Mouse (Mus musculus) CH12.LX (cell line): ENCODE data around the gene Gm4881. TPM values are rescaled to one million over a fixed set of nuclear protein-coding genes. Genes with fewer than 3 reads are reported as not detected.

Experiments
- DNase-seq: peaks from one replicate; pipeline ENCODE4 v3.0.0-alpha.2; 2013; ENCODE audit errors: extremely low read depth
- H3K27ac ChIP-seq: 2 replicates; pipeline ENCODE4 v1.5.1; 2012; ENCODE audit warnings: low read depth, mild to moderate bottlenecking, control low read depth, moderate library complexity; ENCODE audit not compliant: insufficient read depth
- H3K27me3 ChIP-seq: replicated peaks from 2 replicates; pipeline ENCODE3; 2012; ENCODE audit warnings: inconsistent platforms
- H3K36me3 ChIP-seq, 2 experiments: replicated peaks in 1 of 2; 2 replicates each; pipeline versions ENCODE3 to v1.6.1; 2012; ENCODE audit warnings: inconsistent platforms in 1 of 2, low read length in 1 of 2, mild to moderate bottlenecking in 1 of 2, mixed read lengths in 1 of 2, moderate library complexity in 1 of 2; ENCODE audit not compliant: control insufficient read depth in 1 of 2, insufficient read depth in 1 of 2
- H3K4me1 ChIP-seq, 2 experiments: 2 replicates each; pipeline ENCODE4 v1.6.1; 2012; ENCODE audit warnings: inconsistent platforms in 1 of 2, moderate library complexity in 1 of 2; ENCODE audit not compliant: insufficient read depth in 2 of 2, control insufficient read depth in 1 of 2
- H3K4me2 ChIP-seq: 2 replicates; pipeline ENCODE4 v1.6.1; 2012; ENCODE audit warnings: low read depth, mild to moderate bottlenecking, control low read depth; ENCODE audit not compliant: poor library complexity, insufficient read depth, severe bottlenecking
- H3K4me3 ChIP-seq, 3 experiments: fragments of 150-350 bp in 1 of 3; sonication (generic) in 1 of 3; replicated peaks in 1 of 3; 2 replicates each; pipeline versions ENCODE3 to v1.5.1; 2011 to 2012; ENCODE audit warnings: low read depth in 2 of 3, low read length in 2 of 3, mild to moderate bottlenecking in 2 of 3, moderate library complexity in 2 of 3, control low read depth in 1 of 3, improper control_type of control experiment in 1 of 3, inconsistent platforms in 1 of 3, mixed read lengths in 1 of 3; ENCODE audit not compliant: poor library complexity in 1 of 3
- H3K79me2 ChIP-seq: replicated peaks from 2 replicates; pipeline ENCODE4 v1.6.1; 2012; ENCODE audit warnings: mild to moderate bottlenecking, moderate library complexity; ENCODE audit not compliant: control insufficient read depth, poor library complexity, insufficient read depth, severe bottlenecking; ENCODE audit errors: extremely low read depth
- H3K9ac ChIP-seq: 2 replicates; pipeline ENCODE4 v1.6.1; 2012; ENCODE audit warnings: low read depth, mild to moderate bottlenecking, control low read depth, moderate library complexity; ENCODE audit not compliant: insufficient read depth
- H3K9me3 ChIP-seq: replicated peaks from 2 replicates; pipeline ENCODE3; 2012; ENCODE audit warnings: low read length, inconsistent platforms, mixed read lengths
- BHLHE40 ChIP-seq: IDR thresholded peaks from 2 replicates; pipeline ENCODE4 v1.6.1; 2011; ENCODE audit warnings: mild to moderate bottlenecking, low read depth, low read length, improper control_type of control experiment
- CHD1 ChIP-seq: IDR thresholded peaks from 2 replicates; pipeline ENCODE4 v1.6.1; 2012; ENCODE audit warnings: low read depth, low read length, improper control_type of control experiment, inconsistent platforms
- CHD2 ChIP-seq: IDR thresholded peaks from 2 replicates; pipeline ENCODE4 v1.6.1; 2011; ENCODE audit warnings: low read length, improper control_type of control experiment
- CTCF ChIP-seq, 2 experiments: IDR thresholded peaks in 1 of 2; conservative IDR thresholded peaks in 1 of 2; 2 replicates each; pipeline ENCODE4 v1.5.1; 2011 to 2012; ENCODE audit warnings: low read depth in 2 of 2, low read length in 2 of 2, improper control_type of control experiment in 1 of 2, inconsistent platforms in 1 of 2, mild to moderate bottlenecking in 1 of 2, moderate library complexity in 1 of 2
- E2F4 ChIP-seq: IDR thresholded peaks from 2 replicates; pipeline ENCODE4 v1.6.1; 2011; ENCODE audit warnings: low read depth, low read length, improper control_type of control experiment; ENCODE audit not compliant: insufficient replicate concordance
- ELF1 ChIP-seq: IDR thresholded peaks from 2 replicates; pipeline ENCODE4 v1.6.1; 2014; ENCODE audit warnings: low read depth, mild to moderate bottlenecking, inconsistent platforms, low read length, improper control_type of control experiment
- EP300 ChIP-seq: IDR thresholded peaks from 2 replicates; pipeline ENCODE4 v1.6.1; 2011; ENCODE audit warnings: low read length, improper control_type of control experiment
- ETS1 ChIP-seq: conservative IDR thresholded peaks from 2 replicates; pipeline ENCODE4 v1.6.1; 2012; ENCODE audit warnings: low read depth, mild to moderate bottlenecking, inconsistent platforms, low read length, improper control_type of control experiment, moderate library complexity
- GABPA ChIP-seq: IDR thresholded peaks from 2 replicates; pipeline ENCODE4 v1.6.1; 2012; ENCODE audit warnings: low read depth, low read length, improper control_type of control experiment, inconsistent platforms; ENCODE audit not compliant: insufficient replicate concordance
- HCFC1 ChIP-seq: IDR thresholded peaks from 2 replicates; pipeline ENCODE4 v1.6.1; 2012; ENCODE audit warnings: low read depth, mild to moderate bottlenecking, inconsistent platforms, low read length, improper control_type of control experiment
- IRF4 ChIP-seq: IDR thresholded peaks from 2 replicates; pipeline ENCODE4 v1.6.1; 2014; ENCODE audit warnings: low read depth, mild to moderate bottlenecking, inconsistent platforms, low read length, improper control_type of control experiment
- JUN ChIP-seq: IDR thresholded peaks from 2 replicates; pipeline ENCODE4 v1.6.1; 2011; ENCODE audit warnings: low read depth, mild to moderate bottlenecking, low read length, improper control_type of control experiment, moderate library complexity; ENCODE audit not compliant: insufficient read depth
- JUND ChIP-seq: conservative IDR thresholded peaks from 2 replicates; pipeline ENCODE4 v1.6.1; 2011; ENCODE audit warnings: low read depth, low read length, improper control_type of control experiment
- KAT2A ChIP-seq: IDR thresholded peaks from 2 replicates; pipeline ENCODE4 v1.6.1; 2012; ENCODE audit warnings: low read length, improper control_type of control experiment, inconsistent platforms; ENCODE audit not compliant: insufficient replicate concordance
- MAFK ChIP-seq: IDR thresholded peaks from 2 replicates; pipeline ENCODE4 v1.6.1; 2011; ENCODE audit warnings: low read length, improper control_type of control experiment; ENCODE audit not compliant: insufficient replicate concordance
- MAX ChIP-seq: IDR thresholded peaks from 2 replicates; pipeline ENCODE4 v1.6.1; 2011; ENCODE audit warnings: low read length, improper control_type of control experiment
- MAZ ChIP-seq: IDR thresholded peaks from 2 replicates; pipeline ENCODE4 v1.6.1; 2012; ENCODE audit warnings: low read depth, mild to moderate bottlenecking, inconsistent platforms, low read length, improper control_type of control experiment, moderate library complexity
- MEF2A ChIP-seq: IDR thresholded peaks from 2 replicates; pipeline ENCODE4 v1.6.1; 2014; ENCODE audit warnings: low read depth, mild to moderate bottlenecking, inconsistent platforms, low read length, improper control_type of control experiment, borderline replicate concordance
- MXI1 ChIP-seq: IDR thresholded peaks from 2 replicates; pipeline ENCODE4 v1.6.1; 2011; ENCODE audit warnings: mild to moderate bottlenecking, low read depth, low read length, improper control_type of control experiment
- MYC ChIP-seq: IDR thresholded peaks from 2 replicates; pipeline ENCODE4 v1.6.1; 2011; ENCODE audit warnings: low read depth, mild to moderate bottlenecking, improper control_type of control experiment, low read length
- NELFE ChIP-seq: IDR thresholded peaks from 2 replicates; pipeline ENCODE4 v1.6.1; 2011; ENCODE audit warnings: low read depth, low read length, improper control_type of control experiment
- NRF1 ChIP-seq: IDR thresholded peaks from 2 replicates; pipeline ENCODE4 v1.6.1; 2014; ENCODE audit warnings: low read depth, mild to moderate bottlenecking, inconsistent platforms, low read length, improper control_type of control experiment, moderate library complexity
- PAX5 ChIP-seq: IDR thresholded peaks from 2 replicates; pipeline ENCODE4 v1.6.1; 2012; ENCODE audit warnings: low read length, inconsistent platforms, mixed read lengths
- POLR2A ChIP-seq: IDR thresholded peaks from 2 replicates; pipeline ENCODE4 v1.6.1; 2011; ENCODE audit warnings: low read depth, mild to moderate bottlenecking, improper control_type of control experiment, low read length
- POLR2AphosphoS2 ChIP-seq: IDR thresholded peaks from 2 replicates; pipeline ENCODE4 v1.6.1; 2011; ENCODE audit warnings: low read depth, low read length, improper control_type of control experiment
- RAD21 ChIP-seq: IDR thresholded peaks from 2 replicates; pipeline ENCODE4 v1.6.1; 2011; ENCODE audit warnings: low read depth, mild to moderate bottlenecking, low read length, improper control_type of control experiment, moderate library complexity
- RCOR1 ChIP-seq: conservative IDR thresholded peaks from 2 replicates; pipeline ENCODE4 v1.6.1; 2012; ENCODE audit warnings: low read depth, mild to moderate bottlenecking, inconsistent platforms, low read length, improper control_type of control experiment
- SIN3A ChIP-seq: IDR thresholded peaks from 2 replicates; pipeline ENCODE4 v1.6.1; 2012; ENCODE audit warnings: low read length, improper control_type of control experiment, inconsistent platforms
- SMC3 ChIP-seq: IDR thresholded peaks from 2 replicates; pipeline ENCODE4 v1.6.1; 2011; ENCODE audit warnings: low read depth, low read length, improper control_type of control experiment
- TBP ChIP-seq: conservative IDR thresholded peaks from 2 replicates; pipeline ENCODE4 v1.6.1; 2011; ENCODE audit warnings: low read depth, low read length, improper control_type of control experiment
- TCF12 ChIP-seq: IDR thresholded peaks from 2 replicates; pipeline ENCODE4 v1.6.1; 2014; ENCODE audit warnings: low read depth, mild to moderate bottlenecking, inconsistent platforms, low read length, improper control_type of control experiment
- UBTF ChIP-seq: IDR thresholded peaks from 2 replicates; pipeline ENCODE4 v1.6.1; 2012; ENCODE audit warnings: low read depth, mild to moderate bottlenecking, inconsistent platforms, low read length, improper control_type of control experiment, moderate library complexity
- USF1 ChIP-seq: IDR thresholded peaks from 2 replicates; pipeline ENCODE4 v1.6.1; 2014; ENCODE audit warnings: low read depth, mild to moderate bottlenecking, inconsistent platforms, low read length, improper control_type of control experiment
- USF2 ChIP-seq: conservative IDR thresholded peaks from 2 replicates; pipeline ENCODE4 v1.6.1; 2011; ENCODE audit warnings: low read depth, low read length, improper control_type of control experiment
- ZC3H11A ChIP-seq: IDR thresholded peaks from 2 replicates; pipeline ENCODE4 v1.6.1; 2012; ENCODE audit warnings: low read depth, mild to moderate bottlenecking, inconsistent platforms, low read length, improper control_type of control experiment
- ZKSCAN1 ChIP-seq: IDR thresholded peaks from 2 replicates; pipeline ENCODE4 v1.6.1; 2012; ENCODE audit warnings: low read depth, inconsistent platforms, low read length, improper control_type of control experiment, borderline replicate concordance
- ZMIZ1 ChIP-seq: IDR thresholded peaks from 2 replicates; pipeline ENCODE4 v1.6.1; 2012; ENCODE audit warnings: low read depth, mild to moderate bottlenecking, inconsistent platforms, low read length, improper control_type of control experiment
- ZNF384 ChIP-seq: IDR thresholded peaks from 2 replicates; pipeline ENCODE4 v1.6.1; 2012; ENCODE audit warnings: low read depth, low read length, improper control_type of control experiment, inconsistent platforms
- dilution Hi-C: fragments of 300-500 bp; cut with MboI; formaldehyde crosslinking; loops from 2 replicates; pipeline ENCODE4 v1.14.3; 2020; ENCODE audit warnings: low sequenced_read_pairs; ENCODE audit not compliant: extremely low pct_unique_long_range_greater_than_20kb, extremely low pct_ligation_motif_present
- in situ Hi-C: fragments of 300-500 bp; cut with MboI; formaldehyde crosslinking; loops from 3 replicates; pipeline ENCODE4 v1.14.3; 2019; ENCODE audit warnings: low sequenced_read_pairs, low pct_ligation_motif_present, low pct_unique_long_range_greater_than_20kb, mixed read lengths
- polyA plus RNA-seq: library from polyadenylated mRNA; unstranded; fragments of >175 nt; gene quantifications from 2 replicates; pipeline ENCODE4 v1.2.1, GENCODE M21; 2012; ENCODE audit warnings: low read depth; ENCODE audit not compliant: insufficient read length
- total RNA-seq, 2 experiments: library from RNA; depleted of rRNA; stranded (reverse); fragments of 300-350 nt in 1 of 2; fragments of >200 nt in 1 of 2; gene quantifications; 2 replicates each; pipeline ENCODE4 v1.2.3; 2012 to 2014

Gene Gm4881
- total and polyA plus RNA-seq, 3 experiments = not detected

- H3K4me3 ChIP-seq = peak overlapping the region; percentile 99 to 100 (median 100)
- in situ Hi-C loops (loop anchor here (5.0 kb wide), 2 partner anchors 37 to 68 kb away; no protein-coding TSS in a partner anchor), dilution Hi-C loops (no loop called here)
- H3K36me3 ChIP-seq = peaks cover 43 to 50% of the 10 kb centered on the region in 2 experiments
- H3K4me1 ChIP-seq = peaks cover 0 to 27% of the 10 kb centered on the region in 2 experiments; a peak in 2 of 4 replicates
- no peak for DNase-seq
- H3K9me3 ChIP-seq = no peaks in the 10 kb centered on the region
- H3K9ac ChIP-seq = peak overlapping the region; percentile 100
- no peaks in the 10 kb centered on the region for H3K27me3 ChIP-seq
- peak overlapping the region; percentile 85 for H3K27ac ChIP-seq
- H3K4me2 ChIP-seq = peak overlapping the region; percentile 94; the same call in 1 of the 2 replicates
- H3K79me2 ChIP-seq = peaks cover 42% of the 10 kb centered on the region
- no peak for TF ChIP-seq ELF1
- peak; percentile 83 for TF ChIP-seq CHD1
- no peak for TF ChIP-seq CHD2
- no peak for TF ChIP-seq HCFC1
- TF ChIP-seq E2F4 = no peak
- TF ChIP-seq EP300 = no peak
- TF ChIP-seq USF2 = no peak
- peak; percentile 93 for TF ChIP-seq MAX
- TF ChIP-seq POLR2A = no peak; the same call in 1 of the 2 replicates
- TF ChIP-seq MEF2A = no peak; the same call in 1 of the 2 replicates
- no peak for TF ChIP-seq NRF1
- no peak for TF ChIP-seq TCF12
- TF ChIP-seq IRF4 = 0 out of 2 replicates have a peak, but pooled peaks have one; percentile 10
- peak; percentile 92 for TF ChIP-seq POLR2AphosphoS2
- no peak for TF ChIP-seq KAT2A
- no peak for TF ChIP-seq ZKSCAN1
- TF ChIP-seq JUN = no peak
- no peak for TF ChIP-seq RCOR1
- no peak for TF ChIP-seq RAD21
- TF ChIP-seq CTCF (conservative IDR thresholded peaks at IDR 0.05 in 1 of 2, IDR thresholded peaks at IDR 0.05 in 1 of 2; ENCODE audit: low read depth in 2 of 2, low read length in 2 of 2) = no peak
- TF ChIP-seq MYC = peak; percentile 61
- TF ChIP-seq ZC3H11A = no peak
- no peak for TF ChIP-seq SMC3
- TF ChIP-seq ZNF384 = no peak
- TF ChIP-seq PAX5 = no peak
- TF ChIP-seq UBTF = peak; percentile 67; the same call in 1 of the 2 replicates
- peak; percentile 17; the same call in 1 of the 2 replicates for TF ChIP-seq NELFE
- no peak for TF ChIP-seq ETS1
- no peak for TF ChIP-seq MAZ
- no peak for TF ChIP-seq TBP
- TF ChIP-seq ZMIZ1 = peak; percentile 66
- no peak for TF ChIP-seq JUND
- TF ChIP-seq GABPA = no peak
- TF ChIP-seq MAFK = no peak
- TF ChIP-seq BHLHE40 = peak; percentile 30; the same call in 1 of the 2 replicates
- no peak; the same call in 1 of the 2 replicates for TF ChIP-seq USF1
- TF ChIP-seq MXI1 = peak; percentile 94
- peak; percentile 52; the same call in 1 of the 2 replicates for TF ChIP-seq SIN3A
These were observed 59.5 kb downstream of the Gm4881 start for GRCm38 (mm10) chr7:24884693-24885291.
